Mouse (Mus musculus): Measurements from ENCODE around the gene Ccdc83. TPM values are rescaled to one million over a fixed set of nuclear protein-coding genes. Genes with fewer than 3 reads are reported as not detected.

Gene Ccdc83
- total RNA-seq, 2 experiments from 2014 or later, result not detected

Other genes with a start within 250 kb of the Ccdc83 start
- gene Picalm, start 135.6 kb downstream of the Ccdc83 start, total RNA-seq (2014; fragmentation: Nextera tagmentation), result 65.0 and 96.3 TPM in 2 replicates
- 86.8 and 90.4 TPM in 2 replicates for gene Picalm, start 135.6 kb downstream of the Ccdc83 start, total RNA-seq (2017)
- gene Sytl2, start 36.5 kb upstream of the Ccdc83 start, total RNA-seq (2014; fragmentation: Nextera tagmentation), result not detected in 2 replicates
- gene Sytl2, start 36.5 kb upstream of the Ccdc83 start, total RNA-seq (2017), result not detected in 2 replicates
- gene Ccdc89, start 160.8 kb upstream of the Ccdc83 start, total RNA-seq (2014; fragmentation: Nextera tagmentation), result not detected in 2 replicates
- 0.60 TPM in 1 of 2 replicates, not detected in the other for gene Ccdc89, start 160.8 kb upstream of the Ccdc83 start, total RNA-seq (2017)
- gene Crebzf, start 177.0 kb upstream of the Ccdc83 start, total RNA-seq (2014; fragmentation: Nextera tagmentation), result 81.3 and 110 TPM in 2 replicates
- 35.8 and 65.8 TPM in 2 replicates for gene Crebzf, start 177.0 kb upstream of the Ccdc83 start, total RNA-seq (2017)
- 69.3 and 70.3 TPM in 2 replicates for gene Tmem126a, start 191.5 kb upstream of the Ccdc83 start, total RNA-seq (2014; fragmentation: Nextera tagmentation)
- 30.2 and 36.4 TPM in 2 replicates for gene Tmem126a, start 191.5 kb upstream of the Ccdc83 start, total RNA-seq (2017)
- 6.1 and 12.1 TPM in 2 replicates for gene Tmem126b, start 210.2 kb upstream of the Ccdc83 start, total RNA-seq (2014; fragmentation: Nextera tagmentation)
- gene Tmem126b, start 210.2 kb upstream of the Ccdc83 start, total RNA-seq (2017), result 11.6 and 12.7 TPM in 2 replicates
- gene Dlg2, start 210.9 kb upstream of the Ccdc83 start, total RNA-seq (2014; fragmentation: Nextera tagmentation), result 0.97 TPM in 1 of 2 replicates, not detected in the other
- 1.1 and 1.6 TPM in 2 replicates for gene Dlg2, start 210.9 kb upstream of the Ccdc83 start, total RNA-seq (2017)

Measured in granulocyte monocyte progenitor cell, adult 5-6 weeks (primary cell).